Mouse (Mus musculus): Measurements from ENCODE around the gene Tmem117.

Gene Tmem117

GRCm38 (mm10) chr15:94893201-94893600 is 264.2 kb downstream of the Tmem117 start:
- DNase-seq (ENCODE audit: low read depth, low spot score) = no peak

DNA sequence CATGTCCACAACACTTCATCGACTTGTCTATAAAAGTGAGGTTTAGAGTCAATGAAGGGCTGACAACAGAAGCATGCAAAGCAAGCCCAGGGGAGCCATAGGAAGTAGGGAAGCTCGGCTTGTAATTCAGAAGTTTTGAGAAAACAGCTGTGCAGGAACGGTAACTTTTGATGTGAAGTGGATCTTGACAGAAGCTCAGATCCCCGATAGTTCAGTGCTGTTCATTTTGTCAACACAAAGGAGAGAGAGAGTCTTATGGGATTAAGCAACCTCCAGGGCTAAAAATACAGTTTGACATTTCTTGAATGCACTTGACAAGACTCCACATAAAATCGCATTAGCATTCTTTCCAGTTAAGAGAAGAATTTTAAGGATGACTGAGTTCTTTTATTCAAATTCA is 265.1 kb downstream of the Tmem117 start:
- DNase-seq (ENCODE audit: low read depth, low spot score) = no peak

DNA sequence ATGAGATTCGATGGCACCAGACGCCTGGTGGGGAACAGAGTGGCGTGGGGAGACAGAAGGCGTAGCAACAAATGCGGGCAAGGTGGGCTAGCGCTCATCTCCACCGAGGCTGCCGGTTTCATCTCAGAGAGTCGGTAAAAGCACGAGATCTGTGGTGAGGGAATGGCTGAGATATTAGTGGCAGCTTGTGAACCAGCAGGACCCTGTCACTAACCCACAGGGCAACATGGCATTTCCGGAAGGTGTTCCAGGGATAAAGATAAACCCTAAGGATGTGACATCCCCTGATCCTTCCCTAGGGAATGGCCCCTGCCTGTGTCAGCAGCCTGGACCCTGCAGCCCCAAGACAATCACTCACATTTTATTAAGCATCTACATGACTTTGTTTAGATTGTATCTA is 266.6 kb downstream of the Tmem117 start:
- no peak for DNase-seq (ENCODE audit: low read depth, low spot score)

GRCm38 (mm10) chr15:94903188-94903587 is 274.2 kb downstream of the Tmem117 start:
- no peak for DNase-seq (ENCODE audit: low read depth, low spot score)

- DNase-seq (ENCODE audit: low read depth, low spot score) = no peak
These were observed 275.8 kb downstream of the Tmem117 start for GRCm38 (mm10) chr15:94904672-94905407.

DNA sequence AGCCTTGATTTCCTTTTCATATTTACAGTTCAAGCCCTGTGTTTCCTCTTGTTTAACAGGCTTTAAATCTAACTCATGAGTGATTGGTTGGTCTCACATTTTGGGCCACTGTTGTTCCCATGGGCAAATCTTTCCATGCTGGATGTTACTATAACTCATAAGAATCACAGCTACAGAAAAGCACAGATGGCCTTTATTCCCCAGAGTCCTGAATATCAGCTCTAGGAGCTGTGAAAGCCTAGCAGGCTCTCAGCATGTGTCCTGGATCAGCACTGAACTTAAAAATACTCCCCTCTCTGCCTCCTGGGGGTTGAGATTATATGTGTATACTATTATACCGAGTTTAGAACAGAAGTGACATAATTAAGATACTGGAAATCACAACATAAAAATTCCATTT is 292.6 kb downstream of the Tmem117 start:
- no peak for DNase-seq (ENCODE audit: low read depth, low spot score)

DNA sequence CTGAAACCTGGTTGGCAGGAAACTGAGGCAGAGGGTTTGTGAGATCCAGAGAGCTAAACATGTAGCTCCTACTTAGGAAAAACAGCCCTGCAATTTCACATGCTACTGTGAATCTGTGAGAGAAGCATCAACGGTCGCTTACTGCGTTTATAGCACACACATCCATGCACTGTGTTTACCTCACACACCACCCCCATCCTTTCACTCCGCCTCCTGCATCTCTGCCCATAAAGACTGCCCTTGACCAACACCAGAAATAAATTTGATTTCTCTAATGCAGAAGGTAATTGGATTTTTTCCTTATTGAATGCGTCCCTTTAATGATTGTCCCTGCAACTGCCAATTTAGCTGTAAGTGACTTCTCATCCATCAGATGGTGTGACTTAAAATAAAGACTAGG is 299.0 kb downstream of the Tmem117 start:
- DNase-seq (ENCODE audit: low read depth, low spot score) = no peak

DNA sequence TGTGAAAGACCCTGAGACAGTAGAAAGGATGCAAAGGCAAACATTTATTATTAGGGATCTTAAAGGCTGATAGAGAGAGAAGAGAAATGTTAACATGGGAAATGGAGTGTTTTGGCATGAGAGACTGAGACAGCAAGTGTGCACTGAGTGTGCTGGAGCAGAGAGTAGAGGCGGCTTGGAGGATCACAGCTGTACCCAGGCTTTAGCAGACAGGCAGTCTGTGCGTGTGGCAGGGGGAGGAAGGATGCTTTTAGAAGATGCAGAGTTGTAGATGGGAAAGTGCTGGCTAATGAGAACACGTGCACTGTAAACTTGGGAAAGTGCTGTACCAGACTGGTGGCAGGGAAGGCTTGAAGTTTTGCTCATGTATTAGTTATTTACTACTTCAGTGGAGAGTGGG is 301.7 kb downstream of the Tmem117 start:
- no peak for DNase-seq (ENCODE audit: low read depth, low spot score)

DNA sequence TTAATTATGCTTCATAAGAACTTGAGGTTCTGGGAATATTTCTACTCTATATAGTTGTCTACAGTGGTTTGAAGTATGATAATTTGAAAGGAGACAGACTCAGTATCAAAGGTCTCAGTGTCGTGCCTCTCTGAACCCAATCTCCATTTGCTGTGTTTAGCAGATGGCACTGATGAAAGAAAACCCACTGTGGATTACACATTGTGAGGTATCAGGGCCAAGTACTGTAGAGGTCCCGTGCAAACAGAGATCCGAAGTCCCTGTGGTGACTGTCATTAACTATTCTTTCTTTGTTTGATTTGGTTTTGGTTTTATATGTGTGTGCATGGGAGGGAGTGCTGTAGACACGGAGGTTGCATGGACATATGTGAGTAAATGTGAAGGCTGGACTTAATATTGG is 304.0 kb downstream of the Tmem117 start:
- no peak for DNase-seq (ENCODE audit: low read depth, low spot score)

DNA sequence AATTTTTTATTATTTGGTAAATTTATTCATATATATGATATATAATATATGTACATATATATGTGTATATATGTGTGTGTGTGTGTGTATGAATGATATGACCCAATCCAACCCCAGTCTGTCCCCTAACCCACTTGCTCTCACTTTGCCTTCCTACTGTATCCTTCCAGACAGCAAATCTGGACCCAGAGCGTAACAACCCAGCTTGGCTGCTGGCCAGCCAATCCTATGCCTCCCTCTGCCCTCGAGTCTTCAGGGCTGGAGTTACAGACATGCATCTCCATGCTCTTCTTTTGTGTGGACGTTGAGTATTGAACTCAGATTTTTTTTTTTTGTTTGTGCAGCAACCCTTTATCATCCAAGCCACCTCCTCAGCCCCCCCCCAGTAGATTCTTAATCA is 304.4 kb downstream of the Tmem117 start:
- DNase-seq (ENCODE audit: low read depth, low spot score) = no peak

- DNase-seq (ENCODE audit: low read depth, low spot score) = no peak
These were observed 312.9 kb downstream of the Tmem117 start for GRCm38 (mm10) chr15:94941954-94942353.

GRCm38 (mm10) chr15:94942465-94942864 is 313.4 kb downstream of the Tmem117 start:
- no peak for DNase-seq (ENCODE audit: low read depth, low spot score)

GRCm38 (mm10) chr15:94943891-94944290 is 314.9 kb downstream of the Tmem117 start:
- DNase-seq (ENCODE audit: low read depth, low spot score) = no peak

DNA sequence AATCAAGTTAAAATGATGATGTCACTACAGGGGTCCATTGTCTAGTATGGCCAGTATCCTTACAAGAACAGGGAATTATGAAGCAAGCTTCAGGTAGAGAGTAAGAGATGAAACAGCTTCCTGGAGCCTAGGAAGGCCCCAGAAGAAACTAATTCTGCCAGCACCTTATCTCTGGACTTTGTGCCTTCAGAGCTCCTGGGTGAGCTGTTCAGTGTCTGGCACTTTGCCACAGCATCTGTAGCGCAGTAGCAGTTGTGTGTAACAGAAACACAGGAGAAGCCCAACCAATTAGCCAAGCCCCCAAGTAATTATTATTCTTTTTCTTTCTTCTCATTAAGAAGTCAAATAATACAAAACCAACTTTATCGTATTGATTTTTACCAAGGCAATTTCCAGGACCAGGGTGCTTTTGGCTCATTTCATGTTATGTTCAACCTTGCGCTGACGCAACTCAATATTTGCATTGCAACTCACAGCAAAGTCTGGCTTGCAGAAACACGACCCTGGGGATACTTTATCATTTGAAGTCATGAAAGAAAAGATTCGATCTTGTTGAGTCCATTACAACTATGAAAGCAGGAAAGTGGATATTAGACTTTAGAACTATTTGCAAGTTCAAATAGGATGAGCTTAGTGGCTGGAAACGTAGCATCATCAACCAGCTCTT is 322.5 kb downstream of the Tmem117 start:
- no peak for DNase-seq (ENCODE audit: low read depth, low spot score)

- no peak for DNase-seq (ENCODE audit: low read depth, low spot score)
These were observed 327.7 kb downstream of the Tmem117 start for GRCm38 (mm10) chr15:94956697-94957096.

GRCm38 (mm10) chr15:94957202-94957601 is 328.2 kb downstream of the Tmem117 start:
- DNase-seq (ENCODE audit: low read depth, low spot score) = no peak

DNA sequence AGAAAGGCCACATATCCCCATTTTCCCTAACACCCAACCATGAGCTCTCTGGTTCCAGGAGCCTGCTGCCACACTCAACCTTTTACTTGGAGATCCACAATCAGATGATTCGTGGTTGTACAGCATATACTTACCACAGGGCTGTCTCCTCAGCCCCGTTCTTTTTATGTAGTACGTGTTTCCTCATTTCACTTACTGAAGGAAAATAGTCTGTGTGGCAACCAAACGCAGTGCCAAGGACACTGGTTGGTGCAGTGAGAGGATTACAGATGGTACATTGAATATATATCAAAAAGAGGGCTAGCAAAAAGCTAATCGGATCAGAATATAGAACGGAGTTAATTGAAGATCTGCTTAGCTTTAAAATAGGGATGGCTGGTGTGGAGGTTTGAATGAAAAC is 338.0 kb downstream of the Tmem117 start:
- DNase-seq (ENCODE audit: low read depth, low spot score) = no peak

GRCm38 (mm10) chr15:94968403-94969180 is 339.6 kb downstream of the Tmem117 start:
- no peak for DNase-seq (ENCODE audit: low read depth, low spot score)

DNA sequence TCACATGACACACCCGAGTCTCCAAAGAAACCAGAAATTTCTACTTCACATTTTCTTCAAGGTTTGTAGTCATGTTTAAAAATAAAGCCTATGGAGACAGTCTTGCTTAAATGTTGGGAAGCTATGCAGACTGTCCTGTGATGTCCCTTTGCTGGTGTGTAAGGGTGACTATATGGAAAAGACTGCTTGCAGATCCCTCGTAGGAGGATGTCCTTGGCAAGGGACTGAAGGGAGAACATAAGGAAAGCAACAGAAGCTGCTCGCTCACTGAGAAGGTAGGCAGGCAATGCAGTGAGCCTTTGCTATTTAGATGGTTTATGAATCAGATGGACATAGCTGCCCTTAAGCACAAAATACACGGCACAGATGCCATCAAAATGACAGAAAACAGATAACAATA is 352.8 kb downstream of the Tmem117 start:
- DNase-seq (ENCODE audit: low read depth, low spot score) = no peak

DNA sequence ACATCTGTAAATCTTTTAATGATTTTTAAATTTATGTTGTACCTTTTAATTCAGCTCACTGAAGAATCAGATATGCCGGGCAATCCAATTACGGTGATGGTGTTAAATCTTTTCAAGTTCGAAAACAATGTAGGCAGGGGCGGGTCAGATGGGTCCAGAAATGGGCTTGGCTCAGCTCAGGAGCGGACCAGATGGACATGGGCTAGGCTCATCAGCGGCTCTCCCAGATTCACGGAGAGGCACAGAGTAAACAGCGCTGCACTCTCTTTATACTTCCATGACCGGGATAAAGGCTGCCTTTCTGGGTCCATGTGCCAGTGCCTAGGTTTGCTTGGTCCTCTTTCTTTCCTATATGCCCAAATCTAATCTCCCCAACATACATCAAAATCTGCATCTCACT is 366.3 kb downstream of the Tmem117 start:
- DNase-seq (ENCODE audit: low read depth, low spot score) = no peak

DNA sequence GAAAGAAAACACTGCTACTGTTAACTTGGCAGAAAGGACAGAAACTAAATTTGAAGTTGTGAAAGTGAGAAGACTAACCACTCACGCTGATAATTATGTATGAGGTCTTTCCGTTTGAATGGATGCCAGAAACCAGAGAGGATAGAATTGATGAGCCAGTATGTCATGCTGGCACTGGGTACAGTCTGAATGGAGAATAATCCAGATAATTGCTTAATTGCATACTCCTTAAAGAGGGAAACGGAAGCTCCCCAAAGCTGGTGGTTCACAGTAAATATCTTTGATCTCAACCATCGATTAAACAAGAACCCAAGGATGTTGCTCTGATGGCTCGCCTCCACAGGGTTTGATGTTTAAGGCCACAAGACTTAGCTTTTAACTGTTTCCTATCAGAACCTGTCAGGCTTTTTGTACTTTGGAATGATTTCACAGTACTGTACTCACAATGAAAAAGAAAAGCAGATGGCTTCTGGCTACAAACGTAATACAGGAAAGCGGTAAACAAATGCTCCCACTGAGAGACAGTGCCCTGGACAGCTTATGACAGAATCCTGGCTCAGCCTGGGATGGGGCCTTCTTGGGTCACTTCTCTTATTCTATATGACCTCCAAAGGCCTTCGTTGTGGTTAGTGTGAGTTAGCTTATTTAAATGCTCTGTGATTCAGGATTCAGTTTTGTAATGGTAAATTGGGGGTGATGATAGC is 376.2 kb downstream of the Tmem117 start:
- DNase-seq (ENCODE audit: low read depth, low spot score) = no peak

- no peak for DNase-seq (ENCODE audit: low read depth, low spot score)
These were observed 393.2 kb downstream of the Tmem117 start for GRCm38 (mm10) chr15:95022251-95022650.

Measured in retina, adult 2 months (tissue).